Mouse (Mus musculus): ENCODE data around the gene D330020A13Rik. TPM values are rescaled to one million over a fixed set of nuclear protein-coding genes. Genes with fewer than 3 reads are reported as not detected.
"Not testable (repeated sequence)": the region's sequence is repeated elsewhere in the genome, so short reads cannot be mapped to it uniquely, and the experiment has no call there.

D330020A13Rik gene
- polyA plus RNA-seq, 1 experiment from 2014 or later = not detected

DNA sequence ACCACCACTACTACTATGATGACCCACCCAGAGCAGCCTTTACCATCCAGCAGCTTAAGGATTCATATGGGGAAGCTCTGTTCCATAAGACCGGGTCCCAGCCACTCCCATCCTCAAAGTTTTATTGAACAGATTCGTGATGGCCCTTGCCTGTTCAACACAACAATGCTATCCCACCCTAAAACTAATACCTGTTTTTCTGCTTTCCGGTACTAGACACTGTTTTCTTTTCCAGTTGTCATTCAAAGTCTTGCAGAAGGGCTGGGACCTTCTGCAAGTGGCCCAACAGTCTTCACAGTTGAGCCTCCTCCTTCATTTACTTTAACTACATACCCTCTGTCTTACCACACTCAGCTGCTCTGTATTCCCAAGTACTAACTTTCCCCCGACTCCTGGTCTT lies 4.7 kb upstream of the D330020A13Rik start:
- 76% methylated on average over 4 of the region's 4 CpGs for WGBS (ENCODE audit: insufficient replicate concordance)
- H3K4me3 ChIP-seq (ENCODE audit: low read depth, low read length) = no peak overlapping the region
- no peak overlapping the region for H3K9ac ChIP-seq (replicated peaks)
- no peaks in the 10 kb centered on the region for H3K9me3 ChIP-seq (ENCODE audit: low read length)
- DNase-seq (no peak), ATAC-seq (no peak)
- TF ChIP-seq CTCF (IDR thresholded peaks at IDR 0.05; ENCODE audit: low read depth) = no peak
- TF ChIP-seq EP300 (IDR thresholded peaks at IDR 0.05; ENCODE audit: low read depth) = no peak
- no peak overlapping the region for H3K4me2 ChIP-seq (ENCODE audit: low read depth, low read length)
- 0 out of 2 replicates have a peak, but pooled peaks cover 2% of the 10 kb centered on the region for H3K4me1 ChIP-seq (ENCODE audit: insufficient read depth)
- peaks cover 21% of the 10 kb centered on the region for H3K27me3 ChIP-seq (ENCODE audit: insufficient read depth, low read length)
- H3K36me3 ChIP-seq (replicated peaks; ENCODE audit: insufficient read depth, low read length) = no peaks in the 10 kb centered on the region
- H3K27ac ChIP-seq (ENCODE audit: low read depth) = no peak overlapping the region

DNA sequence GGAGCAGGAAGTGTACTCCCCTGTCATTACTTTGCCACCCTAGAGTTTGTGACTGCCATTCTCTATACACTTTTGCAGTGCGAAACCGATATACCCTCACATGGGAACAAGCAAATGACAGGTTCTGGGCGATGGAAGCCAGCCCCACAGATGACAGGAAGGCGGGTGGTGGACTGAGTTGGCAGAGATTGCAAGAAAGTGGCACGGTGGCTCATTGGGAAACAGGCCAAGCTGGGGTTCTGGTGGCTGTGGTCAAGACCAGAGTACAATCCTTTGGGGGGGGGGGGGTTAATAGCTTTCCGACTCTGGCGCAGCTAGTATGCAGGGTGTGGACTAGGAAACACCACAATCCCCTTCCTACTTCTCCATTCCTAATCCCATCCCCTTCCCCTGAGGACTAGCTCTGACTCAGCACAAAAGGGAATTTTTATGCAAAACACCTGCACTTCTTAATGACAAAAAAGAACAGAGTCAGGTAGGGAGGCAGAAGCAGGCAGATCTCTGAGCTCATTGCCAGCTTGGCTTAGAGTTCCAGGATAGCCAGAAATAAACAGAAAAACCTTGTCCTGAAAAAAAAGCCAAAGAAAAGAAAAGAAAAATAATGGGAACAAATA lies 2.7 kb upstream of the D330020A13Rik start:
- ATAC-seq (no peak), DNase-seq (no peak)
- no peaks in the 10 kb centered on the region for H3K36me3 ChIP-seq (replicated peaks; ENCODE audit: insufficient read depth, low read length)
- H3K27me3 ChIP-seq (ENCODE audit: insufficient read depth, low read length) = peaks cover 36% of the 10 kb centered on the region
- no peak overlapping the region for H3K4me2 ChIP-seq (ENCODE audit: low read depth, low read length)
- peaks cover 7% of the 10 kb centered on the region; the same call in 1 of the 2 replicates for H3K4me1 ChIP-seq (ENCODE audit: insufficient read depth)
- WGBS (ENCODE audit: insufficient replicate concordance) = 75% methylated on average over 7 of the region's 7 CpGs
- TF ChIP-seq CTCF (IDR thresholded peaks at IDR 0.05; ENCODE audit: low read depth) (no peak), EP300 (IDR thresholded peaks at IDR 0.05; ENCODE audit: low read depth) (no peak)
- no peak overlapping the region for H3K27ac ChIP-seq (ENCODE audit: low read depth)
- H3K9ac ChIP-seq (replicated peaks) = no peak overlapping the region
- H3K9me3 ChIP-seq (ENCODE audit: low read length) = no peaks in the 10 kb centered on the region
- no peak overlapping the region for H3K4me3 ChIP-seq (ENCODE audit: low read depth, low read length)

DNA sequence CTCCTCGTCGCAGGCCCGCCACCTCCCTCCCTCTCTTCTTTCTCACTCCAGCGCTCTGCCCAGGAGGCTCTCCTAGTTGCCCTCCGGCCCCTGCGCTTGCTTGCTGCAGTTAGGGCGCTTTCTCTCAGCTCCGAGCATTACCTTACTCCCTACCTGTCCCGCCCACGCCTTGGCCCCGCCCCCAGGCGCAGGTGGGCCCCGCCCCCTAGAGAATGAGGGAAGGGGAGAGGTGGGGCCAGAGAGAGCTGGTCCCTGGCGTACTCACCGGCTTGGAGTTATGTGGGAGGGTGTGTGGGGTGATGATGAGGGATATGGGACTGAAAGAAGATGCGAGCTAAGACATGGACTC lies 595 bp downstream of the D330020A13Rik start:
- Histone ChIP-seq H3K27ac (ENCODE audit: low read depth) (no peak overlapping the region), H3K4me3 (ENCODE audit: low read depth, low read length) (peak overlapping the region; percentile 51), H3K4me2 (ENCODE audit: low read depth, low read length) (peak overlapping the region; percentile 88), H3K9ac (replicated peaks) (0 out of 2 replicates have a peak overlapping the region, but pooled peaks have one; percentile 11), H3K36me3 (replicated peaks; ENCODE audit: insufficient read depth, low read length) (no peaks in the 10 kb centered on the region), H3K4me1 (ENCODE audit: insufficient read depth) (peaks cover 7% of the 10 kb centered on the region; the same call in 1 of the 2 replicates), H3K27me3 (ENCODE audit: insufficient read depth, low read length) (peaks cover 38% of the 10 kb centered on the region), H3K9me3 (ENCODE audit: low read length) (no peaks in the 10 kb centered on the region)
- DNase-seq (peak; percentile 40), ATAC-seq (no peak)
- WGBS (ENCODE audit: insufficient replicate concordance) = 2% methylated on average over 16 of the region's 16 CpGs
- TF ChIP-seq CTCF (IDR thresholded peaks at IDR 0.05; ENCODE audit: low read depth) (no peak), EP300 (IDR thresholded peaks at IDR 0.05; ENCODE audit: low read depth) (no peak)

DNA sequence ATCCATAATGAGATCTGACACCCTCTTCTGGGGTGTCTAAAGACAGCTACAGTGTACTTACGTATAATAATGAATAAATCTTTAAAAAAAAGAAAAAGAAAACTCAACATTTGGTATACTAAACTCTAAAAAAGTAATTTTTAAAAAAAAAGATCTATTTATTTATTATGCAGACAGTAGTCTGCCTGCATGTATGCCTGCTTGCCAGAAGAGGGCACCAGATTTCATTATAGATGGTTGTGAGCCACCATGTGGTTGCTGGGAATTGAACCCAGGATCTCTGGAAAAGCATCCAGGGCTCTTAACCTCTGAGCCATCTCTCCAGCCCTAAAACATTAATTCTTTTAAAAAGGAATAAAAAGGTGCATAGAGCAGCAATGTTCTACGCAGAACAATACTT lies 2.4 kb downstream of the D330020A13Rik start:
- not testable (repeated sequence) for H3K4me2 ChIP-seq (ENCODE audit: low read depth, low read length); H3K9me3 ChIP-seq (ENCODE audit: low read length); ATAC-seq; H3K36me3 ChIP-seq (replicated peaks; ENCODE audit: insufficient read depth, low read length); H3K9ac ChIP-seq (replicated peaks); DNase-seq; H3K4me1 ChIP-seq (ENCODE audit: insufficient read depth); H3K27ac ChIP-seq (ENCODE audit: low read depth); H3K4me3 ChIP-seq (ENCODE audit: low read depth, low read length)
- WGBS (ENCODE audit: insufficient replicate concordance) = 96% methylated on average over 2 of the region's 2 CpGs
- TF ChIP-seq CTCF (IDR thresholded peaks at IDR 0.05; ENCODE audit: low read depth) = peak; percentile 25; the same call in 1 of the 2 replicates
- peaks cover 36% of the 10 kb centered on the region for H3K27me3 ChIP-seq (ENCODE audit: insufficient read depth, low read length)

DNA sequence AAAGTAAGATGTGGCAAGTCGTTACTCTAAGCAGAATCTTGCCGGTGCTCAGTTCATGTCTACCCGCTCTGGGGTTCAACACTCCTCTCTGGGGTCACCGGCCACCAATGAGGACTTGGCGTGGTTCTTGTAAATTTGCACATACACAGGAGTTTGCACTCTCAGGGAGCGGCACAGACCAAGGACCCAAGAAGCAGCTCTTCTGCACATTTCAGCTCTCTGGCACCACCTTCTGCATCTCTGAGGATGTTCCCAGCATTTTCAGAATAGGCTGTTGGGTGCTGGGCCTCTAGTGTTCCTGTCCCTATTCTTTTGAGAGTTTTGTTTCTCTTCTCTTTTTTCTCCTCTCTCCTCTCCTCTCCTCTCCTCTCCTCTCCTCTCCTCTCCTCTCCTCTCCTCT lies 7.0 kb downstream of the D330020A13Rik start:
- H3K4me2 ChIP-seq (ENCODE audit: low read depth, low read length) = no peak overlapping the region
- H3K27me3 ChIP-seq (ENCODE audit: insufficient read depth, low read length) = 0 out of 2 replicates have a peak, but pooled peaks cover 2% of the 10 kb centered on the region
- no peaks in the 10 kb centered on the region for H3K36me3 ChIP-seq (replicated peaks; ENCODE audit: insufficient read depth, low read length)
- WGBS (ENCODE audit: insufficient replicate concordance) = 29% methylated on average over 6 of the region's 6 CpGs
- ATAC-seq (no peak), DNase-seq (no peak)
- no peak overlapping the region for H3K4me3 ChIP-seq (ENCODE audit: low read depth, low read length)
- no peak for TF ChIP-seq EP300 (IDR thresholded peaks at IDR 0.05; ENCODE audit: low read depth)
- peak; percentile 55 for TF ChIP-seq CTCF (IDR thresholded peaks at IDR 0.05; ENCODE audit: low read depth)
- H3K4me1 ChIP-seq (ENCODE audit: insufficient read depth) = no peaks in the 10 kb centered on the region
- no peaks in the 10 kb centered on the region for H3K9me3 ChIP-seq (ENCODE audit: low read length)
- H3K27ac ChIP-seq (ENCODE audit: low read depth) = no peak overlapping the region
- H3K9ac ChIP-seq (replicated peaks) = no peak overlapping the region

DNA sequence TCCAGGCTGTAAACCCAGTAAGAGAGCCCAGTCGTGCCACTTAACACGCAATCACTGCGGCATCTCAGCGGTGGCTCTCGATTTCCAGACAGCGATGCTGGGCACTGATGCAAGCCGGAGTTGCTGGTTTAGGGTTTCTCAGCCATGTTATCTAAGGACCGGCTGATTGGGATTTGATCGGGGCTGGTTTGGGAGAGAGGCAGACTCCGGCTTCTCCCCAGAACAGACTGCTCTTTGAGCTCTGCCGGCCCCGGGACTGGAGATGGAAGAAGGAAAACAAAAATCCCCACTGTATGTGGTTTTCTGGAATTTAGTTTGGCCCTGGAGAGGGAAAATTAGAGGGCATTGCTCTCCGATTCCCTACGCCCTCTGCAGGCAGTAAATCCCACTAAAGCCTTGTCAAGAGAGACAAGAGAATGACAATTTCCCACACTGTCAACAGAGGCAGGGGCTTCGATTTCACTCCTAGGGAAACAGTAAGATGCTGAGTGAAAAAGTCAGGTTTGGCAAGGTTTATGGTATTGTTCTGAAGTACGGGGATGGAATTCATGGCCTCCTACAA lies 8.7 kb downstream of the D330020A13Rik start:
- no peak overlapping the region for H3K4me2 ChIP-seq (ENCODE audit: low read depth, low read length)
- TF ChIP-seq EP300 (IDR thresholded peaks at IDR 0.05; ENCODE audit: low read depth) (no peak), CTCF (IDR thresholded peaks at IDR 0.05; ENCODE audit: low read depth) (peak; percentile 19; the same call in 1 of the 2 replicates)
- H3K4me1 ChIP-seq (ENCODE audit: insufficient read depth) = no peaks in the 10 kb centered on the region
- ATAC-seq (no peak), DNase-seq (no peak)
- no peak overlapping the region for H3K9ac ChIP-seq (replicated peaks)
- no peaks in the 10 kb centered on the region for H3K9me3 ChIP-seq (ENCODE audit: low read length)
- H3K27ac ChIP-seq (ENCODE audit: low read depth) = no peak overlapping the region
- H3K4me3 ChIP-seq (ENCODE audit: low read depth, low read length) = no peak overlapping the region
- 25% methylated on average over 16 of the region's 16 CpGs for WGBS (ENCODE audit: insufficient replicate concordance)
- H3K27me3 ChIP-seq (ENCODE audit: insufficient read depth, low read length) = 0 out of 2 replicates have a peak, but pooled peaks cover 2% of the 10 kb centered on the region
- no peaks in the 10 kb centered on the region for H3K36me3 ChIP-seq (replicated peaks; ENCODE audit: insufficient read depth, low read length)
